Mouse (Mus musculus): ENCODE measurements around the gene Rpusd1. TPM values are rescaled to one million over a fixed set of nuclear protein-coding genes. Genes with fewer than 3 reads are reported as not detected.
A peak's percentile ranks its signal among the peaks of the same experiment; 100 is the strongest.

Gene Rpusd1
- 14.9 and 16.5 TPM in 2 replicates for polyA plus RNA-seq (2015; fragmentation: Nextera tagmentation; extraction: Ambion mirVana)

- peak within 1 kb of the TSS; percentile 51 for H3K4me3 ChIP-seq (replicated peaks; ENCODE audit: low read depth, low read length)
- no peaks in the 10 kb centered on the region for H3K27me3 ChIP-seq (ENCODE audit: insufficient read depth, low read length)
- under 1% methylated on average over 37 of the region's 37 CpGs for WGBS
- H3K9me3 ChIP-seq (replicated peaks; ENCODE audit: low read length) = no peaks in the 10 kb centered on the region
- H3K36me3 ChIP-seq (ENCODE audit: insufficient read depth, low read length) = 0 out of 2 replicates have a peak, but pooled peaks cover 3% of the 10 kb centered on the region
- peaks cover 17% of the 10 kb centered on the region for H3K4me1 ChIP-seq (replicated peaks; ENCODE audit: insufficient read depth, low read length)
- H3K9ac ChIP-seq (ENCODE audit: low read depth, low read length) = peak within 1 kb of the TSS; percentile 83
- no peak for TF ChIP-seq CTCF (IDR thresholded peaks at IDR 0.05; ENCODE audit: low read depth)
- H3K27ac ChIP-seq = peak within 1 kb of the TSS; percentile 57
- ATAC-seq (replicated peaks; ENCODE audit: low FRiP score, low read depth) = peak; percentile 98
- peak within 1 kb of the TSS; percentile 91 for H3K4me2 ChIP-seq (ENCODE audit: low read length)
- peak; percentile 100 for DNase-seq (ENCODE audit: low spot score)
Measured at GRCm38 (mm10) chr17:25727265-25728008, at the start of gene Rpusd1, which contains the start of gene Chtf18. Gene Rpusd1 (plus strand): TSS chr17:25727670. Gene Chtf18 (minus strand): TSS chr17:25727419.

DNA sequence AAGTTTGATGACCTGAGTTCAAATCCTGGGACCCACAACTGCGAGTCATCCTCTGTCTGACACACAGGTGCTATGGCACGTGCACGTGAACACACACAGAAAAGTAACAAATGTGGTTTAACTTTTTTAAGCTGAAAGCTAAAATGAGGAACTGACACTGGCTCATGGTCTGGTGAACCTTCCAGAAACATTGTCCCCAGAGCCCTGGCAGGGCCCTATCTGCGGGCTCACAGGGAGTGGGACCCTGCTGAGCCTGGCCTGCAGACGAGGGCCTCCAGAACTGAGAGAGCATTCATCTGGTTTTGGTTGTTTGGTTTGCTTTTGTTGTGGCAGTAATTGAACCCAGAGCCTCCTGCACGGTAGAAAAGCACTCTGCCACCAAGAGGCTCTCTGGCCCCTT is 49.5 kb upstream of the Rpusd1 start:
- Histone ChIP-seq H3K4me2 (ENCODE audit: low read length) (no peak overlapping the region), H3K27me3 (ENCODE audit: insufficient read depth, low read length) (no peaks in the 10 kb centered on the region), H3K4me1 (replicated peaks; ENCODE audit: insufficient read depth, low read length) (no peaks in the 10 kb centered on the region), H3K27ac (no peak overlapping the region), H3K36me3 (ENCODE audit: insufficient read depth, low read length) (no peaks in the 10 kb centered on the region), H3K4me3 (replicated peaks; ENCODE audit: low read depth, low read length) (no peak overlapping the region), H3K9me3 (replicated peaks; ENCODE audit: low read length) (no peaks in the 10 kb centered on the region), H3K9ac (ENCODE audit: low read depth, low read length) (no peak overlapping the region)
- no peak for TF ChIP-seq CTCF (IDR thresholded peaks at IDR 0.05; ENCODE audit: low read depth)
- 67% methylated on average over 6 of the region's 6 CpGs for WGBS
- ATAC-seq (replicated peaks; ENCODE audit: low FRiP score, low read depth) (no peak), DNase-seq (ENCODE audit: low spot score) (no peak)

DNA sequence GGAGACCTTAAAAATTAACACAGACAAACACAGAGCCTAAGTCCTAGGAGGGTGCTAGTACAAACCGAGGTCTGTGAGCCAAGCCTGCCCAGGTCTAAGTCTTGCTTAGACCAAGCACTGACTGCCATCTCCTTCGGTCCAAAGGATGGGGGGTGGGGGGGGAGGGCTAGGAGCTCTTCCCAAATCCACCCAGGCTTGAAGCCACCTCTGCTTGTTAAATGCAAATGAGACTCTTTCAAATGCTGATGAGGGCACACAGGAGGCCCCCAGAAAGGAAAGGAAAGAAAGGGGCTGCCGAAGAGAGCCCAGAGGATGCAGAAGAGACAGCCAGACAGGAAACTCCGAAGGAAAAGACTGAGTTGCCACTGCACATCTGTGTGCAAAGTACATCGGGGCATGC is 47.7 kb upstream of the Rpusd1 start:
- H3K4me3 ChIP-seq (replicated peaks; ENCODE audit: low read depth, low read length) = no peak overlapping the region
- H3K27ac ChIP-seq = no peak overlapping the region
- no peak overlapping the region for H3K9ac ChIP-seq (ENCODE audit: low read depth, low read length)
- DNase-seq (ENCODE audit: low spot score) (no peak), ATAC-seq (replicated peaks; ENCODE audit: low FRiP score, low read depth) (no peak)
- H3K4me2 ChIP-seq (ENCODE audit: low read length) = no peak overlapping the region
- no peaks in the 10 kb centered on the region for H3K27me3 ChIP-seq (ENCODE audit: insufficient read depth, low read length)
- 10% methylated on average over 5 of the region's 5 CpGs for WGBS
- no peaks in the 10 kb centered on the region for H3K9me3 ChIP-seq (replicated peaks; ENCODE audit: low read length)
- no peaks in the 10 kb centered on the region for H3K4me1 ChIP-seq (replicated peaks; ENCODE audit: insufficient read depth, low read length)
- no peak for TF ChIP-seq CTCF (IDR thresholded peaks at IDR 0.05; ENCODE audit: low read depth)
- H3K36me3 ChIP-seq (ENCODE audit: insufficient read depth, low read length) = no peaks in the 10 kb centered on the region

DNA sequence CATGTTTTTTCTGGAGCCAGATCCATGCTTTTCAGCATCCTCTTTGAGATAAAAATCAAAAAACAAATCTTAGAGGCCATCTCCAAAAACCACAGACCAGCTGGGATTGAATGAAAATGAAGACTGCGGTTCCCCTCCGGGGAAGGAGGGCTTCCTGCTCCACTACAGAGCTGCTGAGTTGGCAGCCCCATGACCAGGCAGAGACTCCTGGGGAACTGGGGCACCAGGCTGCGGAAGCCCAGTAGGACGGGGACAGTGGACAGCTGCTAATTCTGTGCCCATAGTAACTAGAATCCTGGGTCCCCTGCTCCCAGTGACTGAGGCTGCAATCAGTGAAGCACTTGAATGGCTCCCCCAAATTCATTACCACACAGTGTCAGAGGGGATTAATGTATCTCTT is 45.8 kb upstream of the Rpusd1 start:
- WGBS = 82% methylated on average over 4 of the region's 4 CpGs
- no peak for TF ChIP-seq CTCF (IDR thresholded peaks at IDR 0.05; ENCODE audit: low read depth)
- H3K4me2 ChIP-seq (ENCODE audit: low read length) = no peak overlapping the region
- H3K27me3 ChIP-seq (ENCODE audit: insufficient read depth, low read length) = no peaks in the 10 kb centered on the region
- no peak overlapping the region for H3K27ac ChIP-seq
- DNase-seq (ENCODE audit: low spot score) (no peak), ATAC-seq (replicated peaks; ENCODE audit: low FRiP score, low read depth) (no peak)
- H3K4me1 ChIP-seq (replicated peaks; ENCODE audit: insufficient read depth, low read length) = no peaks in the 10 kb centered on the region
- no peaks in the 10 kb centered on the region for H3K36me3 ChIP-seq (ENCODE audit: insufficient read depth, low read length)
- no peak overlapping the region for H3K4me3 ChIP-seq (replicated peaks; ENCODE audit: low read depth, low read length)
- no peak overlapping the region for H3K9ac ChIP-seq (ENCODE audit: low read depth, low read length)
- no peaks in the 10 kb centered on the region for H3K9me3 ChIP-seq (replicated peaks; ENCODE audit: low read length)

DNA sequence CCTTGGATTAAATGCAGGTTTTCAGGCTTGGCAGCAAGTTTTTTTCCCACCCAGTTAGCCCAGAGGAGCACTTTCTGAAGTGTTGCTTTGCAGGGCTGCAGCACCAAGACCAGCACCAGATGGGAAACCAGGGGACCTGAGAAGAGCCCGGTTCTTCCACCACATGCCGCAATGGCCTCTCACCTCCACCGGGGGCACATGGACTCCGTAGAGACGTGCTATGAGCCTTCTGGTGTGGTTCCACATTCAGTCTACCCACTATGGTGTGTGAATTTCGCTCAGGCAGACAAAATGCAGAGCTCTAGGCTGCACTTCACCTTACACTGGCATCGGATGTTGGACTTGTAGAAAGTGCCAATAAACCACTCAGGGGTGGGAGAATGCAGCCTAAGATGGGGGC is 41.1 kb upstream of the Rpusd1 start:
- no peaks in the 10 kb centered on the region for H3K4me1 ChIP-seq (replicated peaks; ENCODE audit: insufficient read depth, low read length)
- WGBS = 43% methylated on average over 7 of the region's 7 CpGs
- no peaks in the 10 kb centered on the region for H3K36me3 ChIP-seq (ENCODE audit: insufficient read depth, low read length)
- TF ChIP-seq CTCF (IDR thresholded peaks at IDR 0.05; ENCODE audit: low read depth) = peak; percentile 53
- H3K9ac ChIP-seq (ENCODE audit: low read depth, low read length) = no peak overlapping the region
- ATAC-seq (replicated peaks; ENCODE audit: low FRiP score, low read depth) (0 out of 2 replicates have a peak, but pooled peaks have one; percentile 59), DNase-seq (ENCODE audit: low spot score) (peak; percentile 40)
- H3K4me2 ChIP-seq (ENCODE audit: low read length) = no peak overlapping the region
- no peak overlapping the region for H3K4me3 ChIP-seq (replicated peaks; ENCODE audit: low read depth, low read length)
- no peaks in the 10 kb centered on the region for H3K9me3 ChIP-seq (replicated peaks; ENCODE audit: low read length)
- H3K27ac ChIP-seq = no peak overlapping the region
- H3K27me3 ChIP-seq (ENCODE audit: insufficient read depth, low read length) = no peaks in the 10 kb centered on the region

DNA sequence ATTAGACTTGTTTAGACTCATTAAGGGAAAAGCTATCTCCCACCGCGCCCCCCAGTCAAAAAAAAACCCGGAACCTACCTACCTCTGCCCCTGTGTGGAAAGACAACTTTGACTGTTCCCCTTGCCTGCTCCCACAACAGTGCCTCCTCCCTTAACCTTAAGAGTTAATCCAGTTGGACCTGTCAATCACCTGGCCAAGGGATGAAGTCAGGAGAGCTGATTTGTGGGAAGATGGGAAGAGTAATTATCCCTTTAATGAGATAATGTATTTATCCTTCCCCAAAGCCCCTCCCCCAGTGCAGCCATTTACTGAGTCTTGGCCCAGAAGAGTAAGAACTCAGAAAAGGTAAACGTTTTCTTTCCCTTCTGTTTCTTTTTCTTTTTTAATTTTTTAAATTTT is 38.5 kb upstream of the Rpusd1 start:
- H3K27ac ChIP-seq = no peak overlapping the region
- no peaks in the 10 kb centered on the region for H3K9me3 ChIP-seq (replicated peaks; ENCODE audit: low read length)
- H3K36me3 ChIP-seq (ENCODE audit: insufficient read depth, low read length) = no peaks in the 10 kb centered on the region
- H3K4me2 ChIP-seq (ENCODE audit: low read length) = no peak overlapping the region
- no peak for TF ChIP-seq CTCF (IDR thresholded peaks at IDR 0.05; ENCODE audit: low read depth)
- DNase-seq (ENCODE audit: low spot score) (no peak), ATAC-seq (replicated peaks; ENCODE audit: low FRiP score, low read depth) (no peak)
- no peaks in the 10 kb centered on the region for H3K27me3 ChIP-seq (ENCODE audit: insufficient read depth, low read length)
- no peak overlapping the region for H3K4me3 ChIP-seq (replicated peaks; ENCODE audit: low read depth, low read length)
- H3K4me1 ChIP-seq (replicated peaks; ENCODE audit: insufficient read depth, low read length) = no peaks in the 10 kb centered on the region
- whole genome bisulfite sequencing = 71% methylated on average over 4 of the region's 4 CpGs
- H3K9ac ChIP-seq (ENCODE audit: low read depth, low read length) = no peak overlapping the region

Measured in kidney, postnatal 0 days (tissue).